Mouse (Mus musculus): Measurements from ENCODE around the gene Gm11985.

- TF ChIP-seq CTCF (IDR thresholded peaks at IDR 0.05; ENCODE audit: low read depth) = no peak
- TF ChIP-seq EP300 (optimal IDR thresholded peaks at IDR 0.05) = no peak
These were observed at the start of gene Gm11985 for GRCm38 (mm10) chr11:7188469-7188868.
